Mouse (Mus musculus) ES-E14 (cell line): Measurements from ENCODE around the gene Evi5. TPM values are rescaled to one million over a fixed set of nuclear protein-coding genes. Genes with fewer than 3 reads are reported as not detected.

Experiments
- DNase-seq: peaks from one replicate; pipeline ENCODE4 v3.0.0-alpha.2; 2013; ENCODE audit warnings: low read depth, low spot score
- H3K27ac ChIP-seq: 2 replicates; pipeline ENCODE4 v1.5.1; 2012; ENCODE audit warnings: low read depth, mild to moderate bottlenecking, low read length, moderate library complexity, mixed read lengths; ENCODE audit not compliant: poor library complexity, insufficient read depth, severe bottlenecking
- H3K36me3 ChIP-seq: 2 replicates; pipeline ENCODE4 v1.6.1; 2012; ENCODE audit warnings: mild to moderate bottlenecking, low read length, moderate library complexity, mixed read lengths; ENCODE audit not compliant: control insufficient read depth, poor library complexity, insufficient read depth, severe bottlenecking
- H3K4me1 ChIP-seq, 2 experiments: fragments of 150-350 bp in 1 of 2; sonication (generic) in 1 of 2; 2 replicates each; pipeline ENCODE4 v1.6.1; 2012; ENCODE audit warnings: low read length in 2 of 2, mild to moderate bottlenecking in 1 of 2, mixed read lengths in 1 of 2; ENCODE audit not compliant: control insufficient read depth in 2 of 2, insufficient read depth in 2 of 2, poor library complexity in 1 of 2
- H3K4me3 ChIP-seq, 2 experiments: fragments of 150-350 bp in 1 of 2; sonication (generic) in 1 of 2; 2 replicates each; pipeline ENCODE4 v1.5.1; 2012; ENCODE audit warnings: low read length in 2 of 2, low read depth in 1 of 2, mild to moderate bottlenecking in 1 of 2, mixed read lengths in 1 of 2; ENCODE audit not compliant: insufficient read depth in 1 of 2, poor library complexity in 1 of 2, severe bottlenecking in 1 of 2
- H3K9ac ChIP-seq: 2 replicates; pipeline ENCODE4 v1.6.1; 2012; ENCODE audit warnings: low read depth, mild to moderate bottlenecking, low read length, mixed read lengths; ENCODE audit not compliant: poor library complexity, insufficient read depth, severe bottlenecking
- H3K9me3 ChIP-seq: fragments of 150-350 bp; sonication (generic); 2 replicates; pipeline ENCODE4 v1.6.1; 2012; ENCODE audit warnings: low read depth, mild to moderate bottlenecking, low read length; ENCODE audit not compliant: control insufficient read depth, insufficient read depth
- CHD2 ChIP-seq: IDR thresholded peaks from 2 replicates; pipeline ENCODE4 v1.6.1; 2014; ENCODE audit warnings: mild to moderate bottlenecking, low read depth, low read length, inconsistent platforms
- HCFC1 ChIP-seq: IDR thresholded peaks from 2 replicates; pipeline ENCODE4 v1.6.1; 2012; ENCODE audit warnings: low read length, inconsistent platforms, borderline replicate concordance; ENCODE audit not compliant: insufficient read depth
- MAFK ChIP-seq: IDR thresholded peaks from 2 replicates; pipeline ENCODE4 v1.6.1; 2014; ENCODE audit warnings: mild to moderate bottlenecking, low read depth, low read length, inconsistent platforms; ENCODE audit not compliant: insufficient read depth
- ZC3H11A ChIP-seq: IDR thresholded peaks from 2 replicates; pipeline ENCODE4 v1.6.1; 2012; ENCODE audit warnings: low read depth, mild to moderate bottlenecking, inconsistent platforms, low read length, borderline replicate concordance
- ZNF384 ChIP-seq: IDR thresholded peaks from 2 replicates; pipeline ENCODE4 v1.6.1; 2012; ENCODE audit warnings: low read depth, low read length, inconsistent platforms
- in situ Hi-C, 2 experiments: fragments of 600-800 bp; cut with MboI; formaldehyde crosslinking; loops; one replicate each; pipeline ENCODE4 v1.15.1; 2025; ENCODE audit warnings: low sequenced_read_pairs in 2 of 2, inconsistent platforms in 1 of 2; ENCODE audit not compliant: unreplicated experiment in 2 of 2
- total RNA-seq: library from RNA; depleted of rRNA; stranded (reverse); fragments of 300-350 nt; gene quantifications from 2 replicates; pipeline ENCODE4 v1.2.3, GENCODE M21; 2012

Gene Evi5
- total RNA-seq, 1 experiment, result 35.8 TPM

DNA sequence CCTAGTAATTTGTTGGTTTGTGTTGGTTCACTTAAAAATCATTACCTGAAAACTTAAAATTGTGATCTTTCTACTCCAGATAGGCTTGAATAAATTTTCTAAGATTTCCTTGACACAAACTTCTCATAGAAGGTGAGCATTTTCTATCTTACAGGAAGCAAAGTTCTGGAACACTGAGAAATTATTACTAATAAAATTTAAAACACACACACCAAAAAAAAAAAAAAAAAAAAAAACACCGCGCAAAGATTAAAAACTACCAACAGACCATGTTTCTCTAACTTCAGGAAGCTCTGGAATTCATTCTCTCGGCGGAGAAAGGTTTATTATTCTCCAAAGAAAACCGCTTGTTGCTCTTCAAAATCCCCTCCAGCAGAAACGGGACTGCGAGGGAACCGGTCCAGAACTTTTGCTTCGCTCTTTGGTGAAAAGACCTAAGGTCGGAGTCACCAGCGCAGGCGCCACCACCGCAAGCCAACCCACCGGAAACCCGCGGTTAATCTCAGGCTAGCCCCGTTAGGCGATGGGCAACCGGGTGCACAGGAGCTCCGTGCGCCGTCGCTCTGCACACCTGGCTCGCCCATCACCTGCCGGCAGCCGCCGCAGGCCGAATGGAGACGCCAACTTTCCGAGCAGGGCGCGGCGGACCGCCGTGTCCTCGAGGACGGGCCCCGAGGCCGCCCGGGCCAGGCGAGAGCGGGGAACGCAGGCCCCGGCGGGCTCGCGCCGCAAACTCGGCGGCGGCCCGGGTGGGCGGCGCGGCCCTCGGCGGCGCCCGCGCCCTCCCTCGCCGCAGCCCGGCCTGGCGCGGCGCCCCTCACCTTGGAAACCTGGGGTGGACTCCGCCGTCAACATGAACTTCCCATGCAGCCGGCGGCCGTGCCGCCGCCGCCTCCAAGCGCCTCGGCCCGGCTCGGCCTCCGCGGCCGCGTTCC lies 6.7 kb downstream of the Evi5 start:
- H3K4me3 ChIP-seq, result peak overlapping the region; percentile 96 to 98
- peak overlapping the region; percentile 89 for H3K27ac ChIP-seq
- H3K9me3 ChIP-seq, result no peaks in the 10 kb centered on the region
- H3K4me1 ChIP-seq, result peaks cover 6 to 9% of the 10 kb centered on the region in 2 experiments; a peak in 3 of 4 replicates
- TF ChIP-seq ZNF384, result peak; percentile 57; the same call in 1 of the 2 replicates
- TF ChIP-seq CHD2, result no peak
- H3K36me3 ChIP-seq, result no peaks in the 10 kb centered on the region
- peak; percentile 21 for DNase-seq
- H3K9ac ChIP-seq, result peak overlapping the region; percentile 97
- in situ Hi-C loops, result no loop called here

GRCm38 (mm10) chr5:107866127-107867126 lies 8.5 kb downstream of the Evi5 start:
- Histone ChIP-seq H3K4me3 (no peak overlapping the region), H3K27ac (no peak overlapping the region)

DNA sequence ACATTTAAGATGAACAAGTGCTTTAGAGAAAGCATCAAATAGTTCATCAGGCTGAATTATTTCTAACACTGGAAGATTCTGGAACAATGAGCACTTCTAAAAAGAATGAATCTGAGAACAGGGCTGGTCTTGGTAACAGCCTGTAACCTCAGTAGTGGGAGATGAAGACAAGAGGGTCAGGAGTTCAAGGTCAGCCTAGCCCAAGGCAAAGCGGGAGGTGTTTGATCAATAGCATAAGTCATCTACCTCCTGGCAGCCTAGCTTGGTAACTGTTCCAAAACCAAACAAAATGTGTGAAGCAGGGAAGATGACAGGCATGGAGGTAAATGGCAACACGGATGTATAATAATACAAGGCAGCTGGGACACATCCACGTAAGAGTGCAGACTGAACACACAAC lies 10.9 kb downstream of the Evi5 start:
- Histone ChIP-seq H3K36me3 (no peaks in the 10 kb centered on the region), H3K4me3 (no peak overlapping the region), H3K27ac (no peak overlapping the region), H3K4me1 (peaks cover 6 to 9% of the 10 kb centered on the region in 2 experiments), H3K9ac (no peak overlapping the region), H3K9me3 (no peaks in the 10 kb centered on the region)
- no peak for DNase-seq
- in situ Hi-C loops, result no loop called here
- TF ChIP-seq ZC3H11A (no peak), ZNF384 (no peak), HCFC1 (no peak), MAFK (no peak), CHD2 (no peak)

More at GRCm38 (mm10) chr5:107866127-107867126, 8.5 kb downstream of the Evi5 start:
- Histone ChIP-seq H3K4me1 (peaks cover 6 to 9% of the 10 kb centered on the region in 2 experiments), H3K9me3 (no peaks in the 10 kb centered on the region), H3K9ac (no peak overlapping the region), H3K36me3 (no peaks in the 10 kb centered on the region)
- DNase-seq, result no peak
- in situ Hi-C loops, result no loop called here
- TF ChIP-seq ZC3H11A (no peak), HCFC1 (no peak), MAFK (no peak), ZNF384 (no peak), CHD2 (no peak)

DNA sequence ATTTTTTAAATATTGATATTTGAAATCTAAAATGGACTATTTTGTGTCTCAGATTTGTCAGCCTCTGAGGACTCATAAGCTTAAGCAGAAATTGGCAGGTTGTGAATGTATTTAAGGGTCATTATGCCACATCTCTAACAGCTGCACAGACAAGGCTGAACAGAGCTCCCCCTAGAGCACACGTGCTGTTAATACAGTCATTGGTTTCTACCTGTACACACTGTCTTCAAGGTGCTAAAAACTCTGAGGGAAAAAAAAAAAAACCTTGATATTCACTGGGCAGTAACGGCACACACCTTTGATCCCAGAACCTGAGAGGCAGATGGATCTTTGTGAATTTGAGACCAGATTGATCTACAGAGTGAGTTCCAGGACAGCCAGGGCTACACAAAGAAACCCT lies 15.9 kb downstream of the Evi5 start:
- Histone ChIP-seq H3K9ac (no peak overlapping the region), H3K4me3 (no peak overlapping the region), H3K36me3 (no peaks in the 10 kb centered on the region), H3K9me3 (no peaks in the 10 kb centered on the region), H3K27ac (no peak overlapping the region), H3K4me1 (peaks cover 2 to 5% of the 10 kb centered on the region in 2 experiments)
- peak; percentile 78 for TF ChIP-seq ZNF384
- no peak for TF ChIP-seq HCFC1
- DNase-seq, result no peak
- in situ Hi-C loops, result no loop called here
